In the genomic region with DNA sequence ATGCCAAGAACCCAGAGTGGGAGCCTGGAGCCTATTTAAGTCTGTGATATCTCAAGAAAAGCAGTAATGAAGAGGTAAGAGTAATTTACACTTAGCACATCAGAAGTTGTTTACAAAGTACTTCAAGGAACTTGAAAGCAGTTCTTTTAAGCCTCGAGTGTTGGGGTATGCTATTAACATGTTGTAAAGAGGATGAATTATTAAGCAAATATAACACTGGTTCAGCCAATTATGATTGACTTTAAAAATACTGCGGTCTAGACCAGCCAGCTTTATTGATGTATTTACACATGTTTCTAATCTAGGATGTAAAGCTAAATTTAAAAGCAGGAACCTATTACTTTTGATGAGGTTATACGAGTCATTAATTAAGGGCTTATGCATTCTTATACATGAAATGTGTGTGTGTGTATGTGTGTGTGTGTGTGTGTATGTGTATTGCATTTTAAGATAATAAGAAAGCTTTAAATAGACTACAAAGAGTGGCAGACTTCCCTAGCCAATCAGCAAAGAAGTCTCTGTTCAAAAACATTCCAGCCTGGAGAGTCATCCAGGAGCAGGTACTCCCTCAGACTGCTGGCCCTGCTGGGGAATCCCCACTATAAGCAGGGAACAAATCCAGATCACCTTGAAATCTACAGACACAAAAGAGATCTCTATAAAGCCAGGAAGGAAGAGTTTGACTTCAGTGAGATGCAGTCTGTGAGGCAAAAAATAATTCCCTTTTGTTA, we compare ENCODE assay signal across 15 mouse cellular contexts. TPM values are rescaled to one million over a fixed set of nuclear protein-coding genes. Genes with fewer than 3 reads are reported as not detected.
DNase-seq lines count a peak whose midpoint lies in the region; ATAC-seq and TF ChIP-seq lines count a peak whose summit lies in the region.
"Had no signal": no experiment of that assay in that cellular context is flagged by ENCODE, and none has a peak within 500 bp of the region (broad histone marks: within the 10 kb centered on the region; RNA-seq: fewer than 3 reads in every experiment).

No protein-coding gene starts in this region.

- TF ChIP-seq POLR2A in liver, adult 2 months (IDR thresholded peaks at IDR 0.05; ENCODE audit: extremely low read depth, insufficient read depth, low read length): no peak
- no peak for TF ChIP-seq POLR2A in cerebellum, adult 2 months (IDR thresholded peaks at IDR 0.05; ENCODE audit: borderline replicate concordance, insufficient read depth, low read length)

- H3K4me3 ChIP-seq in heart, embryonic 13.5 days: no peak overlapping the region
- H3K4me3 ChIP-seq in liver, adult 2 months (ENCODE audit: insufficient read depth, low read depth, low read length): no peak overlapping the region
- H3K4me3 ChIP-seq in liver, embryonic 12.5 days: no peak overlapping the region
- no peak overlapping the region for H3K4me3 ChIP-seq in intestine, embryonic 15.5 days (replicated peaks)
- H3K4me3 ChIP-seq in cerebellum, adult 2 months (replicated peaks; ENCODE audit: insufficient read depth, low read depth, low read length): no peak overlapping the region
- H3K4me3 ChIP-seq: limb, embryonic 15.5 days had no signal

- H3K79me2 ChIP-seq in liver, adult 2 months (ENCODE audit: control insufficient read depth, insufficient read depth, low read length): no peaks in the 10 kb centered on the region

- ATAC-seq in heart, embryonic 13.5 days (ENCODE audit: extremely low read depth, insufficient number of reproducible peaks, low FRiP score, low TSS enrichment): no peak
- ATAC-seq in liver, embryonic 12.5 days: no peak
- ATAC-seq in intestine, embryonic 15.5 days: no peak

- H3K4me1 ChIP-seq in heart, embryonic 13.5 days: peaks cover 49% of the 10 kb centered on the region
- H3K4me1 ChIP-seq in liver, adult 2 months (ENCODE audit: control insufficient read depth, insufficient read depth, low read length): peaks cover 6% of the 10 kb centered on the region; the same call in 1 of the 2 replicates
- peaks cover 10% of the 10 kb centered on the region for H3K4me1 ChIP-seq in liver, embryonic 12.5 days
- peaks cover 9% of the 10 kb centered on the region for H3K4me1 ChIP-seq in intestine, embryonic 15.5 days (replicated peaks)
- H3K4me1 ChIP-seq in cerebellum, adult 2 months (ENCODE audit: control insufficient read depth, insufficient read depth, low read length): no peaks in the 10 kb centered on the region

- peaks cover 4% of the 10 kb centered on the region for H3K9me3 ChIP-seq in heart, embryonic 13.5 days
- 0 out of 2 replicates have a peak, but pooled peaks cover 4% of the 10 kb centered on the region for H3K9me3 ChIP-seq in liver, embryonic 12.5 days (replicated peaks)
- H3K9me3 ChIP-seq in intestine, embryonic 15.5 days: no peaks in the 10 kb centered on the region

- no peak overlapping the region for H3K4me2 ChIP-seq in heart, embryonic 13.5 days
- H3K4me2 ChIP-seq in liver, embryonic 12.5 days: no peak overlapping the region
- no peak overlapping the region for H3K4me2 ChIP-seq in intestine, embryonic 15.5 days (replicated peaks)
- H3K4me2 ChIP-seq: limb, embryonic 15.5 days; midbrain, embryonic 11.5 days had no signal

- DNase-seq in heart, postnatal 4 days: no peak
- no peak for DNase-seq in liver, adult 2 months (ENCODE audit: extremely low read depth, low read depth, low spot score)
- peak; percentile 32 for DNase-seq in A20 (ENCODE audit: low read depth, low spot score)
- DNase-seq in cerebellum, adult 2 months: no peak
- DNase-seq in layer of hippocampus, postnatal 10 days (ENCODE audit: low spot score in 2 of 2): no peak
- DNase-seq: cerebellum, adult 18-20 months; layer of hippocampus, adult 9-11 months; right cerebral cortex, postnatal 14 days; thymus, postnatal 14 days had no signal

- 55% methylated on average over 3 of the region's 3 CpGs for WGBS in heart, embryonic 13.5 days
- WGBS in liver, adult 2 months: 76% methylated on average over 3 of the region's 3 CpGs
- 54% methylated on average over 3 of the region's 3 CpGs for WGBS in liver, embryonic 12.5 days (ENCODE audit: insufficient replicate concordance)
- WGBS in intestine, embryonic 15.5 days: 37% methylated on average over 3 of the region's 3 CpGs
- WGBS in cerebellum, adult 2 months: 82% methylated on average over 3 of the region's 3 CpGs

- peak overlapping the region; percentile 34 for H3K27ac ChIP-seq in heart, embryonic 13.5 days (replicated peaks)
- H3K27ac ChIP-seq in liver, adult 2 months (replicated peaks; ENCODE audit: insufficient read depth, low read depth, low read length): peak overlapping the region; percentile 69
- no peak overlapping the region for H3K27ac ChIP-seq in liver, embryonic 12.5 days
- H3K27ac ChIP-seq in intestine, embryonic 15.5 days: peak overlapping the region; percentile 55; the same call in 1 of the 2 replicates
- no peak overlapping the region for H3K27ac ChIP-seq in cerebellum, adult 2 months (ENCODE audit: insufficient read depth, low read length)
- H3K27ac ChIP-seq: limb, embryonic 15.5 days had no signal

- no peak overlapping the region for H3K9ac ChIP-seq in heart, embryonic 13.5 days
- no peak overlapping the region for H3K9ac ChIP-seq in liver, adult 2 months (ENCODE audit: low read depth, low read length)
- no peak overlapping the region for H3K9ac ChIP-seq in liver, embryonic 12.5 days
- no peak overlapping the region for H3K9ac ChIP-seq in intestine, embryonic 15.5 days
- H3K9ac ChIP-seq: limb, embryonic 15.5 days had no signal

- H3K27me3 ChIP-seq in heart, embryonic 13.5 days (replicated peaks): no peaks in the 10 kb centered on the region
- H3K27me3 ChIP-seq in liver, adult 2 months (ENCODE audit: control insufficient read depth, insufficient read depth, low read length): no peaks in the 10 kb centered on the region
- H3K27me3 ChIP-seq in liver, embryonic 12.5 days (replicated peaks): no peaks in the 10 kb centered on the region
- H3K27me3 ChIP-seq in intestine, embryonic 15.5 days (replicated peaks): no peaks in the 10 kb centered on the region
- H3K27me3 ChIP-seq in cerebellum, adult 2 months (ENCODE audit: control insufficient read depth, insufficient read depth, low read length): no peaks in the 10 kb centered on the region
- H3K27me3 ChIP-seq: limb, embryonic 15.5 days had no signal

- no peaks in the 10 kb centered on the region for H3K36me3 ChIP-seq in heart, embryonic 13.5 days
- H3K36me3 ChIP-seq in liver, adult 2 months (ENCODE audit: control insufficient read depth, insufficient read depth, low read length): no peaks in the 10 kb centered on the region
- no peaks in the 10 kb centered on the region for H3K36me3 ChIP-seq in liver, embryonic 12.5 days
- no peaks in the 10 kb centered on the region for H3K36me3 ChIP-seq in intestine, embryonic 15.5 days
- H3K36me3 ChIP-seq: limb, embryonic 15.5 days had no signal

- no peak for TF ChIP-seq CTCF in liver, adult 2 months (IDR thresholded peaks at IDR 0.05; ENCODE audit: low read depth, low read length)
- no peak for TF ChIP-seq CTCF in cerebellum, adult 2 months (IDR thresholded peaks at IDR 0.05; ENCODE audit: borderline replicate concordance, insufficient read depth, low read depth, low read length)

RNA-seq across cellular contexts. Expression of gene Gm5269, which starts 23.6 kb away (rescaled TPM):
- polyA plus RNA-seq in heart, embryonic 13.5 days (2015; fragmentation: Nextera tagmentation; extraction: Ambion mirVana): not detected in 2 replicates
- total RNA-seq in heart, postnatal 4 days (2021): not detected
- not detected in 2 replicates for total RNA-seq in liver, adult 2 months (2014; rRNA removed)
- not detected in 2 replicates for polyA plus RNA-seq in liver, adult 2 months (2012; rRNA removed)
- not detected in 2 replicates for polyA plus RNA-seq in liver, embryonic 12.5 days (2016; fragmentation: Nextera tagmentation; extraction: Ambion mirVana)
- not detected in 2 replicates for polyA plus RNA-seq in intestine, embryonic 15.5 days (2015; fragmentation: Nextera tagmentation; extraction: Ambion mirVana)
- not detected in 2 replicates for polyA plus RNA-seq in cerebellum, adult 2 months (2012; rRNA removed)
- not detected for total RNA-seq in layer of hippocampus, postnatal 10 days (2021)
- total RNA-seq: granulocyte monocyte progenitor cell, adult 5-6 weeks had no signal
- polyA plus RNA-seq: limb, embryonic 15.5 days; midbrain, embryonic 11.5 days had no signal

RNA-seq across cellular contexts. Expression of gene Slc40a1, which starts 59.9 kb away (rescaled TPM):
- polyA plus RNA-seq in heart, embryonic 13.5 days (2015; fragmentation: Nextera tagmentation; extraction: Ambion mirVana): 19.4 and 20.8 TPM in 2 replicates
- total RNA-seq in heart, postnatal 4 days (2021): 10 to 100 TPM; 12.9 to 14.0 TPM
- total RNA-seq in liver, adult 2 months (2014; rRNA removed): 124 and 166 TPM in 2 replicates
- polyA plus RNA-seq in liver, adult 2 months (2012; rRNA removed): 42.6 and 47.4 TPM in 2 replicates
- polyA plus RNA-seq in liver, embryonic 12.5 days (2016; fragmentation: Nextera tagmentation; extraction: Ambion mirVana): 85.3 and 85.7 TPM in 2 replicates
- polyA plus RNA-seq in intestine, embryonic 15.5 days (2015; fragmentation: Nextera tagmentation; extraction: Ambion mirVana): 143 and 151 TPM in 2 replicates
- polyA plus RNA-seq in cerebellum, adult 2 months (2012; rRNA removed): 7.9 and 8.6 TPM in 2 replicates
- 10 to 100 TPM; 19.4 to 25.9 TPM for total RNA-seq in layer of hippocampus, postnatal 10 days (2021)

Comparison
In these comparisons a context has a peak if more than half of its experiments do, and no peak if none do; other contexts are left out.
1. H3K27ac ChIP-seq: peak in heart, embryonic 13.5 days (single experiment), liver, adult 2 months (single experiment) and intestine, embryonic 15.5 days (single experiment); none in liver, embryonic 12.5 days (single experiment) and cerebellum, adult 2 months (single experiment).